Mouse (Mus musculus): ENCODE measurements around the gene Mast3. TPM values are rescaled to one million over a fixed set of nuclear protein-coding genes. Genes with fewer than 3 reads are reported as not detected.

Mast3 gene
- polyA plus RNA-seq (2015; fragmentation: Nextera tagmentation; extraction: Ambion mirVana): 12.4 and 14.1 TPM in 2 replicates

DNA sequence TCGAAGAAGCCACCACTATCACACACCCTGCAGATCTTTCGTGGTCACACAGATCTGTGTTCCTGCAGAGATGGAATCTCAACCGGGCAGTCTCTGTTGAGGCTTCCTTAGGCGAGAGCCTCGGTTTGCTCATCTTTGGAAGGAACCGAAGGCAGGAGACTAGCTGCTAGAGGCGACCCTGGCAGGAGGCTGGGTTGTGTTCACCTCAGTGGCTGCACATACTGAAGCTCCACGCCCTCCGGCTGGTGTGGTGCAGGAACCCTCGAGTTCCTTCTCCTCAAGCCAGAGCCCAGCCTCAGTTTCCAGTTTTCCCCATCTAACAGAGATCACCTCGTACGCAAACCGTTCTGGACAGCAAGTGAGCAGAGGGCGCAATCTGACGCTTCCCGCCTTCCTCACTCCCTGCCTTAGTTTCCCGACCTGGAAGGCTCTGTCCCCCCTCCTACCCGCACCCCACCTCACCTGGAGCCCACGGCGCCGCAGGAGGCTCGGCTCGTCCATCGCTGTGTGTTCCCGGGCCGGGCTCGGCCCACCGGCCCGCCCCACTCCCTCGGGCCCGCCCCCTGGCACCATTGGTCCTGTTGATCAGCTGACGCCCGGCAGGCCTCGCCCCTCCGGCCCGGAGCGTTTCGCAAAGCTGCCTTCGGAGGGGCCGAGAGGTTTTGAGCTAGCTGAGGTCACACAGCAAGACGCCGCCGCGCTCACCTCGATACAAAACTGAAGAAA lies at the start of gene Mast3:
Gene Mast3, minus strand, starts transcription at position 574 of the 726 bp plus-strand sequence.

DNA sequence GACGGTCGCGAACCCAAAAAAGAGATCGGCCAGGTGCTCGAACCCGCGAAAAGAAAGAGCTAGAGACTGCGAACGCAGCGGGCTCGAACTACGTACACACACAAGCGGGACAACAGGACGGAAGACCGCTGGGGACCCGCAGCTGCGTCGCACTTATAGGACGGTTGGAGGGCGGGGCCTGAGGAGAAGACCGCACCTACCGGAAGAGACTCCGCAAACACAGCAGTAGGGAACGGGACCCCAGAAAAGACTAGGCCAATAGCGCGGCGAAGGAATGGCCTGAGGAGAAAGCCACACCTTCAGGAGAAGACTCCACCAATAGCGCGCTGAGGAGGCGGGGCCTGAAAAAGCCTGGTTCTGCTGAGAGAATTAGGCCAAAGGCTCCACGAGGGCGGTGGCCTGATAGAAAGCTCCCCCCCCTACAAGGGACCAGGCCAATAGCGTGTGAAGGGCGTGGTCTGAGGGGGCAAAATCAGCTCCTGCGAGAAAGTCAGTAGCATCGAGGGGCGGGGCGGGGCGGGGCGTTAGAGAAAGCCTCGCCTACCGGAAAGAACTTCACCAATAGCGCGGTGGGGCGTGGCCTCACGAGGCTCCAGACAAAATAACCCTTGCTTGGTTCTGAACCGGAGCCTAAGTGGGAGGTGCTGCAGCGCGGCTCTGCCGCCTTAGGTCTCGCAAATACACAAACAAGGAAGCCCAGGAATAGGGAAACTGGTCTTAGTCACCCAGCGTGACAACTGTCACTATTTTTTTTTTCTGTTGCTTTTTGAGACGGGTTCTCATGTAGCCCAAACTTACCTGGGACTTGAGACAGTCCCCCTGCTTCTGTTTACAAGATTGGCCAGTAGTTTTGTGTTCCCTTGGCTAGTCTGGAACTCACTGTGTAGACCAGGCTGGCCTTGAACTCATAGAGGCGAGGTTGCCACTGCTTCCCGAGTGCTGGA lies 34.8 kb upstream of the Mast3 start, which contains the start of gene Arrdc2:
Gene Arrdc2, minus strand, starts transcription at position 313 of the 944 bp plus-strand sequence.

GRCm38 (mm10) chr8:70808239-70808638 lies 3.4 kb upstream of the Mast3 start, which contains the start of gene Il12rb1:
TSS of gene Il12rb1 (plus strand) at chr8:70808449.

DNA sequence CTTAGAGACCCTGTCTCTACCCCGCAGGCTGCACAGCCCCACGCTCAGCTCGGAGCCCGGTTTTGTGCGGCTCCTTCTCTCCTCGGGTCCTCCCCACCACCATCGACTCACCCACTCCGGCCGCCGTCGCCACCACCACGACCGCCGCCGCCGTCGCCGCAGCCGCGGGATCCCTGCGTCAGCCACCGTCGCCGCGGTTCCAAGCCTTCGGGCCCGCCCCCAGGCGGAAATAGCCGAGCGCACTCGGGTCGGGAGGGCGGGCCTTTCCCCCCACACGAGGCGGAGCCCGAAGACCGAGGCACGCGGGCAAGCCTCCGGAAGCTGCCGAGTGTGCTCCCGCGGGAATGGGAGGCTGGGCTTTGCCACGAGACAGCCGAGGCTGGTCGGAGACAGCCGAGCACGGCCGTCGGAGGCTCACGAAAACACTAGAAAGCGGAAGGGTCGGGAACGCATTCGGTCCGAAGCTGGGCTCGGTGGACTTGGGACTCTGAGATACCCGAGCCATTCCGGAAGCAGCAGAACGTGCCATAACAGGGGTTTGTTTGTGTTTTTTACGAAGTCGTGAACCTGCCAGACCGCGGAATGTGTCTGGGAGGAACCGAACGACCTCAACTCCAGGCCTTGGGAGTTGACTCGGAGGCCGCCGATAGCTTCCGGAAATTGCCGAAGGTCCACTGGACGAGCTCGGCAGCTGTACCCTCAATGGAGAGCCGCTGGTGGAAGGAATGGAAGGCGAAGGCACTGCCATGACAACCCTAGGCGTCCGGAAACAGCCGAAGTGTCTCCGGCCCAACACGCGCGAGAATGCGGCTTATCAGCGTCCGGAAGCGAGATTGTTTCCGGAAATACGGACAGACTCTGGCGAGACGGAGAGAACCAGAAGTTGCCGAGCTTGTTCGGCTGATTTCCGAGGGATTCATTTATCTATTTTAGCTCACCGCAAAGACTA lies 28.1 kb downstream of the Mast3 start, which contains the start of gene Pik3r2:
Gene Pik3r2, minus strand, starts transcription at position 218 of the 949 bp plus-strand sequence.

DNA sequence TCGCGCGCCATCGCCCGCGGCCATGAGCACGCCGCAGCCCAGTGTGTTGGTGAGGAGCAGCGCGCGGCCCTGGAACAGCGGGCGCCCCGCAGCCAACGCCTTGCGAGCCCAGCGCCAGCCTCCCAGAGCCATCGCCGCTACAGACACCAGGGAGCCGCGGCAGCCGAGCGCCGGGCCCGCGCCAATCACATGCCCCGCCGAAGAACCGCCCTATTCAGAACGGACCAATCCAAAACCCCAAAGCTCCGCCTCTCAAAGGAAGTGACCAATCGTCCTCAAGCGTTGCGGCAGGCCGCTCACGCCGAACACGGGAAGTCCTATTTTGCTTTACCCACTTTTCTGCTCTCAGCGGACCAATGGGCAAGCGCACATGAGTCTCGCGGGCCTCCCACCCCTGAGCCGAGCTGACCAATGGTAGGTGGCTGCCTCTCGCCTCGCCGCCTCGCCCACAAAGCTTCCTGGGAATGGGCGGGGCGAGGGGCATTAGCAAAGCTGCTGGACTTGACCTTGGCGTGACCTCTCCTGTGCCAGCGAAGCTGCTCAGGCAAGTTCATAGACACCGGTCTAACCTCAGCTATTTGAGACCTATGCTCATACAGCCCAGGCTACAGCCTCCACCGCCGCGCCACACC lies 44.0 kb downstream of the Mast3 start, which contains the start of gene Mpv17l2:
Gene Mpv17l2, minus strand, starts transcription at position 172 of the 632 bp plus-strand sequence.

DNA sequence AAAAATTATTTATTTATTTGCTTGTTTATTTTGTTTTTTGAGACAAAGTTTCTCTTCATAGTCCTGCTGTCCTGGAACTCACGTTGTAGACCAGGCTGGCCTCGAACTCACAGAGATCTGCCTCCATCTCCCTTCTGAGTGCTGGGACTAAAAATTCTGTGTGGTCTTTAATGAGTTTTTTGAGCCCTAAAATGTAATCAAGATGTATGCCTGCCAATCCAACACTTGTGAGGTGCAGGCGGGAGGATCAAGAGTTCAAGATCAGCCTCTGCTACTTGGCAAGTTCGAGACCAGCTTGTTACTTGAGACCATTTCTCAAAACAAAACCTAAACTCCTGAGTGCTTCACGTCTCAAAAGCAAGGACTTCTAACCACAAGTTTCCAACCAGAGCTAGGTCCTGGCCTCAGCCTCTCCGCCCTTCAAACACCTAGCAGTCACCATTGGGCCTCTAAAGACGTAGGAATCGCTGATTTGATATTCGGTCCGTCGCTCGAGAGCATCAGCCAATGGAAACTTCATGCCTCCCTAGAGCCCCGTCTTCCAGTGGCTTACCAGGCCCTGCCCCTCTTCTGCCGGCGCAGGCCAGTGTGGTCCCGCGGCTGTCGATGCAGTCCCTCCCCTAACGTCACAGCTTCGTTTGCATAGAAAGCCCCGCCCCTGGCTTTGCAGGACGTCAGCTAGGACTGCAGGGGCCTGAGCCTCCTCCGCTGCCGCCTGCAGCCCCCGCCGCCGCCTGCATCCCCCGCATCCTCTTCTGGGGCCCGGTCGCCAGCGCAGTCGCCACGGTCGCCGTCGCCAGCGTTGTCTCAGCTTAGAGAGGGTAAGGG lies 50.6 kb downstream of the Mast3 start, which contains the start of gene Rab3a:
Gene Rab3a, plus strand, starts transcription at position 637 of the 828 bp plus-strand sequence.

Other genes with a start within 250 kb of the Mast3 start
- gene Isyna1, start 210.7 kb downstream of the Mast3 start, polyA plus RNA-seq (2015; fragmentation: Nextera tagmentation; extraction: Ambion mirVana): 50.4 and 57.8 TPM in 2 replicates
- gene Ssbp4, start 196.2 kb downstream of the Mast3 start, polyA plus RNA-seq (2015; fragmentation: Nextera tagmentation; extraction: Ambion mirVana): 80.1 and 80.6 TPM in 2 replicates
- 10.7 and 14.6 TPM in 2 replicates for gene Lrrc25, start 188.9 kb downstream of the Mast3 start, polyA plus RNA-seq (2015; fragmentation: Nextera tagmentation; extraction: Ambion mirVana)
- 0.79 and 0.93 TPM in 2 replicates for gene Gdf15, start 172.6 kb downstream of the Mast3 start, polyA plus RNA-seq (2015; fragmentation: Nextera tagmentation; extraction: Ambion mirVana)
- 13.5 and 15.4 TPM in 2 replicates for gene Pgpep1, start 144.7 kb downstream of the Mast3 start, polyA plus RNA-seq (2015; fragmentation: Nextera tagmentation; extraction: Ambion mirVana)
- 209 and 217 TPM in 2 replicates for gene Lsm4, start 131.8 kb downstream of the Mast3 start, polyA plus RNA-seq (2015; fragmentation: Nextera tagmentation; extraction: Ambion mirVana)
- 33.3 and 37.5 TPM in 2 replicates for gene Jund, start 106.1 kb downstream of the Mast3 start, polyA plus RNA-seq (2015; fragmentation: Nextera tagmentation; extraction: Ambion mirVana)
- gene Iqcn, start 101.6 kb downstream of the Mast3 start, polyA plus RNA-seq (2015; fragmentation: Nextera tagmentation; extraction: Ambion mirVana): not detected in 2 replicates
- 0.16 TPM in 1 of 2 replicates, not detected in the other for gene Gm3336, start 86.5 kb downstream of the Mast3 start, polyA plus RNA-seq (2015; fragmentation: Nextera tagmentation; extraction: Ambion mirVana)
- 0.16 and 0.24 TPM in 2 replicates for gene Pde4c, start 81.3 kb downstream of the Mast3 start, polyA plus RNA-seq (2015; fragmentation: Nextera tagmentation; extraction: Ambion mirVana)
- 4.8 and 5.3 TPM in 2 replicates for gene Rab3a, start 50.4 kb downstream of the Mast3 start, polyA plus RNA-seq (2015; fragmentation: Nextera tagmentation; extraction: Ambion mirVana)
- gene Mpv17l2, start 44.1 kb downstream of the Mast3 start, polyA plus RNA-seq (2015; fragmentation: Nextera tagmentation; extraction: Ambion mirVana): 53.7 and 56.1 TPM in 2 replicates
- 22.8 and 27.4 TPM in 2 replicates for gene Pik3r2, start 28.3 kb downstream of the Mast3 start, polyA plus RNA-seq (2015; fragmentation: Nextera tagmentation; extraction: Ambion mirVana)
- gene Il12rb1, start 3.4 kb upstream of the Mast3 start, polyA plus RNA-seq (2015; fragmentation: Nextera tagmentation; extraction: Ambion mirVana): 0.60 and 0.93 TPM in 2 replicates
- gene Arrdc2, start 34.7 kb upstream of the Mast3 start, polyA plus RNA-seq (2015; fragmentation: Nextera tagmentation; extraction: Ambion mirVana): 13.1 and 15.0 TPM in 2 replicates
- gene Kcnn1, start 58.2 kb upstream of the Mast3 start, polyA plus RNA-seq (2015; fragmentation: Nextera tagmentation; extraction: Ambion mirVana): 0.36 and 0.52 TPM in 2 replicates
- 54.8 and 56.6 TPM in 2 replicates for gene Ccdc124, start 68.9 kb upstream of the Mast3 start, polyA plus RNA-seq (2015; fragmentation: Nextera tagmentation; extraction: Ambion mirVana)
- gene Slc5a5, start 87.7 kb upstream of the Mast3 start, polyA plus RNA-seq (2015; fragmentation: Nextera tagmentation; extraction: Ambion mirVana): 0.05 and 0.07 TPM in 2 replicates
- 4,461 and 4,565 TPM in 2 replicates for gene Rpl18a, start 92.4 kb upstream of the Mast3 start, polyA plus RNA-seq (2015; fragmentation: Nextera tagmentation; extraction: Ambion mirVana)
- 18.8 and 21.9 TPM in 2 replicates for gene Map1s, start 100.9 kb upstream of the Mast3 start, polyA plus RNA-seq (2015; fragmentation: Nextera tagmentation; extraction: Ambion mirVana)